In the genomic region with DNA sequence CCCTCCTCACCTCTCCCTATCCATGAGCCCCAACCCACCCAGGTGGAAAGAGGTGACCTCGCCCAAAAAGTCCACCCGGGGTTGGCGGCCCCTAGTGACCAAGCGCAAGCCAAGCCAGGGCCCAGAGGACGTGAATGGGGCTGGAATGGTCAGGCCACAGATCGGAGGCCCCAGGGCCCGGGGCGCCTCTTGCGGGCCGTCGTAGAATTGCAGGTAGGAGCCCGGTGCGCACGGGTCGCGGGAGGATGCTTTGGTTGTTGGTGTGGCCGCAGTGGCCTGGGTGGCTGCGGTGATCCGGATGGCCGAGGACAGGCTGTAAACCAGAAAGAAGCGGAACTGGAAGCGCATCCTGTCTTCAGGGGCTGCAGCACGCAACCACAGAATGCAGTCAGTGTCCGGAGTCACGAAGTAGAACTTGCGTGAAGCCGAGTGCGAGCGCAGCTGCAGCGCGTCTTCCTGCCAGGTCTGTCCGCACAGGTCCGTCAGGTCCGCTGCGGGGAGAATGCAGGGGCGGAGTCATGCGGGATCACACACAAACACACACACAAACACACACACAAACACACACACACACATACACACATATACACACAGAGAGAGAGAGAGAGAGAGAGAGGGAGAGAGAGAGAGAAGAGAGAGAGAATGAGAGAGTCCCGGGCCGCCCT, we compare ENCODE assay signal across 9 mouse cellular contexts. TPM values are rescaled to one million over a fixed set of nuclear protein-coding genes. Genes with fewer than 3 reads are reported as not detected.
DNase-seq lines count a peak whose midpoint lies in the region; ATAC-seq and TF ChIP-seq lines count a peak whose summit lies in the region.
"Had no signal": no experiment of that assay in that cellular context is flagged by ENCODE, and none has a peak within 500 bp of the region (broad histone marks: within the 10 kb centered on the region; RNA-seq: fewer than 3 reads in every experiment).

No protein-coding gene starts in this region.

- WGBS in heart, embryonic 15.5 days, result 4% methylated on average over 39 of the region's 39 CpGs
- WGBS in kidney, postnatal 0 days, result 4% methylated on average over 39 of the region's 39 CpGs
- 6% methylated on average over 39 of the region's 39 CpGs for WGBS in lung, adult 2 months
- WGBS in neural tube, embryonic 13.5 days, result 4% methylated on average over 39 of the region's 39 CpGs

- DNase-seq in CD8-positive naive resting alpha-beta T cell, adult 2 months (ENCODE audit: low read depth in 2 of 2, low spot score in 2 of 2), result peak; percentile 9 to 11
- peak; percentile 41 for DNase-seq in brain, embryonic 14.5 days (ENCODE audit: low read depth)
- peak; percentile 77 for DNase-seq in kidney, postnatal 0 days (ENCODE audit: low spot score)
- DNase-seq in lung, adult 2 months, result peak; percentile 42
- DNase-seq in thymus, postnatal 0 days (ENCODE audit: low spot score), result peak; percentile 34

- no peak for TF ChIP-seq POLR2A in brain, embryonic 14.5 days (IDR thresholded peaks at IDR 0.05; ENCODE audit: borderline replicate concordance, extremely low read depth, insufficient read depth, insufficient read length, poor library complexity, severe bottlenecking)
- no peak for TF ChIP-seq POLR2A in lung, adult 2 months (IDR thresholded peaks at IDR 0.05; ENCODE audit: borderline replicate concordance, extremely low read depth, low read depth, low read length)

- peak overlapping the region; percentile 73 for H3K4me2 ChIP-seq in heart, embryonic 15.5 days
- peak overlapping the region; percentile 59 for H3K4me2 ChIP-seq in kidney, postnatal 0 days (ENCODE audit: low read length)
- peak overlapping the region; percentile 62 for H3K4me2 ChIP-seq in neural tube, embryonic 13.5 days

- H3K27ac ChIP-seq in heart, embryonic 15.5 days, result no peak overlapping the region
- no peak overlapping the region for H3K27ac ChIP-seq in kidney, postnatal 0 days
- no peak overlapping the region for H3K27ac ChIP-seq in neural tube, embryonic 13.5 days (replicated peaks)
- H3K27ac ChIP-seq: macrophage had no signal

- H3K9me3 ChIP-seq in heart, embryonic 15.5 days (replicated peaks), result no peaks in the 10 kb centered on the region
- H3K9me3 ChIP-seq in kidney, postnatal 0 days (replicated peaks; ENCODE audit: low read length), result no peaks in the 10 kb centered on the region
- H3K9me3 ChIP-seq in neural tube, embryonic 13.5 days, result no peaks in the 10 kb centered on the region

- H3K4me3 ChIP-seq in heart, embryonic 15.5 days, result peak overlapping the region; percentile 40
- peak overlapping the region; percentile 26; the same call in 1 of the 2 replicates for H3K4me3 ChIP-seq in kidney, postnatal 0 days (replicated peaks; ENCODE audit: low read depth, low read length)
- no peak overlapping the region for H3K4me3 ChIP-seq in lung, adult 2 months (replicated peaks; ENCODE audit: extremely low read depth, low read depth, low read length)
- H3K4me3 ChIP-seq in neural tube, embryonic 13.5 days, result peak overlapping the region; percentile 35

- H3K9ac ChIP-seq in heart, embryonic 15.5 days, result 0 out of 2 replicates have a peak overlapping the region, but pooled peaks have one; percentile 33
- no peak overlapping the region for H3K9ac ChIP-seq in kidney, postnatal 0 days (ENCODE audit: low read depth, low read length)
- H3K9ac ChIP-seq in neural tube, embryonic 13.5 days, result peak overlapping the region; percentile 61

- peak; percentile 47; the same call in 1 of the 2 replicates for ATAC-seq in erythroid progenitor cell, adult 5-6 weeks (replicated peaks; ENCODE audit: low FRiP score, poor library complexity, severe bottlenecking)
- ATAC-seq in heart, embryonic 15.5 days (replicated peaks; ENCODE audit: insufficient number of reproducible peaks, insufficient read depth, low FRiP score, low read depth), result peak; percentile 48
- ATAC-seq in kidney, postnatal 0 days (replicated peaks; ENCODE audit: low FRiP score, low read depth), result peak; percentile 67
- ATAC-seq in neural tube, embryonic 13.5 days (ENCODE audit: low read depth), result peak; percentile 56; the same call in 1 of the 2 replicates

- TF ChIP-seq CTCF in brain, embryonic 14.5 days (IDR thresholded peaks at IDR 0.05; ENCODE audit: borderline replicate concordance, extremely low read depth, insufficient read depth, insufficient read length), result peak; percentile 75
- TF ChIP-seq CTCF in kidney, postnatal 0 days (IDR thresholded peaks at IDR 0.05; ENCODE audit: low read depth), result peak; percentile 77
- TF ChIP-seq CTCF in lung, adult 2 months (IDR thresholded peaks at IDR 0.05; ENCODE audit: insufficient read depth, low read length), result peak; percentile 41; the same call in 1 of the 2 replicates

- H3K4me1 ChIP-seq in heart, embryonic 15.5 days (replicated peaks), result peaks cover 7% of the 10 kb centered on the region
- H3K4me1 ChIP-seq in kidney, postnatal 0 days (replicated peaks; ENCODE audit: insufficient read depth, low read length), result peaks cover 4% of the 10 kb centered on the region; the same call in 1 of the 2 replicates
- H3K4me1 ChIP-seq in lung, adult 2 months (ENCODE audit: control insufficient read depth, insufficient read depth, low read length), result peaks cover 4% of the 10 kb centered on the region
- H3K4me1 ChIP-seq in neural tube, embryonic 13.5 days (replicated peaks), result peaks cover 5% of the 10 kb centered on the region; the same call in 1 of the 2 replicates

- H3K27me3 ChIP-seq in heart, embryonic 15.5 days, result peaks cover 26% of the 10 kb centered on the region
- no peaks in the 10 kb centered on the region for H3K27me3 ChIP-seq in kidney, postnatal 0 days (ENCODE audit: insufficient read depth, low read length)
- peaks cover 25% of the 10 kb centered on the region for H3K27me3 ChIP-seq in neural tube, embryonic 13.5 days

- H3K36me3 ChIP-seq in heart, embryonic 15.5 days, result no peaks in the 10 kb centered on the region
- H3K36me3 ChIP-seq in kidney, postnatal 0 days (ENCODE audit: insufficient read depth, low read length), result no peaks in the 10 kb centered on the region
- H3K36me3 ChIP-seq in neural tube, embryonic 13.5 days, result no peaks in the 10 kb centered on the region

RNA-seq across cellular contexts. Expression of a gene that starts 3.9 kb away (rescaled TPM):
- polyA plus RNA-seq in brain, embryonic 14.5 days (2012; rRNA removed), result not detected in 2 replicates
- total RNA-seq in erythroid progenitor cell, adult 5-6 weeks (2015; ENCODE audit: low replicate concordance), result not detected in 2 replicates
- total RNA-seq in erythroid progenitor cell, adult 5-6 weeks (2017; ENCODE audit: low replicate concordance), result not detected in 2 replicates
- polyA plus RNA-seq in heart, embryonic 15.5 days (2015; fragmentation: Nextera tagmentation; extraction: Ambion mirVana), result 0.34 TPM in 1 of 2 replicates, not detected in the other
- polyA plus RNA-seq in kidney, postnatal 0 days (2015; fragmentation: Nextera tagmentation; extraction: Ambion mirVana), result not detected in 2 replicates
- not detected in 2 replicates for polyA plus RNA-seq in lung, adult 2 months (2012; rRNA removed)
- not detected in 2 replicates for polyA plus RNA-seq in neural tube, embryonic 13.5 days (2015; fragmentation: Nextera tagmentation; extraction: Ambion mirVana)
- not detected in 2 replicates for polyA plus RNA-seq in thymus, postnatal 0 days (2015; fragmentation: Nextera tagmentation; extraction: Ambion mirVana)
- polyA plus RNA-seq: macrophage had no signal

RNA-seq across cellular contexts. Expression of a gene that starts 15.2 kb away (rescaled TPM):
- polyA plus RNA-seq in brain, embryonic 14.5 days (2012; rRNA removed), result 134 and 146 TPM in 2 replicates
- total RNA-seq in erythroid progenitor cell, adult 5-6 weeks (2015; ENCODE audit: low replicate concordance), result 167 and 183 TPM in 2 replicates
- 154 and 178 TPM in 2 replicates for total RNA-seq in erythroid progenitor cell, adult 5-6 weeks (2017; ENCODE audit: low replicate concordance)
- polyA plus RNA-seq in heart, embryonic 15.5 days (2015; fragmentation: Nextera tagmentation; extraction: Ambion mirVana), result 29.7 and 38.5 TPM in 2 replicates
- 40.4 and 49.2 TPM in 2 replicates for polyA plus RNA-seq in kidney, postnatal 0 days (2015; fragmentation: Nextera tagmentation; extraction: Ambion mirVana)
- 45.3 and 67.5 TPM in 2 replicates for polyA plus RNA-seq in lung, adult 2 months (2012; rRNA removed)
- 69.2 and 78.7 TPM in 2 replicates for polyA plus RNA-seq in neural tube, embryonic 13.5 days (2015; fragmentation: Nextera tagmentation; extraction: Ambion mirVana)
- 52.4 and 59.1 TPM in 2 replicates for polyA plus RNA-seq in thymus, postnatal 0 days (2015; fragmentation: Nextera tagmentation; extraction: Ambion mirVana)

Comparison
In these comparisons a context has a peak if more than half of its experiments do, and no peak if none do; other contexts are left out.
1. DNase-seq: peak in every context shown above with its lines; median percentile 77 in kidney, postnatal 0 days; 42 in lung, adult 2 months; 41 in brain, embryonic 14.5 days; 34 in thymus, postnatal 0 days; 10 in CD8-positive naive resting alpha-beta T cell, adult 2 months.